Mouse (Mus musculus) cerebellum, adult 2 months (tissue): ENCODE data around the gene Lrrc45. TPM values are rescaled to one million over a fixed set of nuclear protein-coding genes. Genes with fewer than 3 reads are reported as not detected.
A peak's percentile ranks its signal among the peaks of the same experiment; 100 is the strongest.
"Not testable (repeated sequence)": the region's sequence is repeated elsewhere in the genome, so short reads cannot be mapped to it uniquely, and the experiment has no call there.

ENCODE experiments used
- DNase-seq, 2 experiments: peaks; one replicate each; pipeline ENCODE4 v3.0.0; 2021
- H3K27ac ChIP-seq: fragments of 200-500 bp; 2 replicates; pipeline ENCODE4 v1.5.1; 2012; ENCODE audit warnings: low read length, control low read depth, inconsistent platforms; ENCODE audit not compliant: insufficient read depth
- H3K27me3 ChIP-seq: fragments of 200-500 bp; 2 replicates; pipeline ENCODE4 v1.6.1; 2012; ENCODE audit warnings: inconsistent platforms, mild to moderate bottlenecking, low read length, moderate library complexity; ENCODE audit not compliant: control insufficient read depth, insufficient read depth
- H3K4me1 ChIP-seq: fragments of 200-500 bp; 2 replicates; pipeline ENCODE4 v1.6.1; 2011; ENCODE audit warnings: low read length; ENCODE audit not compliant: control insufficient read depth, insufficient read depth
- H3K4me3 ChIP-seq: fragments of 200-500 bp; replicated peaks from 2 replicates; pipeline ENCODE3; 2011; ENCODE audit warnings: mild to moderate bottlenecking, low read depth, low read length, control low read depth; ENCODE audit not compliant: insufficient read depth
- CTCF ChIP-seq: fragments of 200-500 bp; IDR thresholded peaks from 2 replicates; pipeline ENCODE4 v1.5.1; 2011; ENCODE audit warnings: low read depth, mild to moderate bottlenecking, control low read depth, low read length, moderate library complexity, borderline replicate concordance; ENCODE audit not compliant: insufficient read depth
- POLR2A ChIP-seq: fragments of 200-500 bp; IDR thresholded peaks from 2 replicates; pipeline ENCODE4 v1.6.1; 2011; ENCODE audit warnings: low read length, control low read depth, borderline replicate concordance; ENCODE audit not compliant: insufficient read depth
- WGBS: fragments of 180-500 bp; shearing (Covaris S2); methylation state at CpG from one replicate; pipeline ENCODE4 v1.1.7; 2018; 5-methylcytosine and 5-hydroxymethylcytosine counted together
- polyA plus RNA-seq: library from polyadenylated mRNA; depleted of rRNA; stranded (reverse); fragments of >200 nt; gene quantifications from 2 replicates; pipeline ENCODE4 v1.2.3, GENCODE M21; 2012; rRNA removed

Lrrc45 gene
- 86.6 and 96.0 TPM in 2 replicates for polyA plus RNA-seq

GRCm38 (mm10) chr11:120713580-120714518 lies at the start of gene Lrrc45, which contains the start of gene Cenpx:
Gene Lrrc45 (plus strand): TSS chr11:120713925.
Gene Cenpx (minus strand): TSS chr11:120713738.
- Histone ChIP-seq H3K27ac (no peak within 1 kb of the TSS), H3K4me1 (peaks cover 12% of the 10 kb centered on the region), H3K27me3 (no peaks in the 10 kb centered on the region), H3K4me3 (peak within 1 kb of the TSS; percentile 80)
- peak; percentile 97 to 99 for DNase-seq
- 1% methylated on average over 53 of the region's 53 CpGs for WGBS
- peak; percentile 40; the same call in 1 of the 2 replicates for TF ChIP-seq POLR2A
- TF ChIP-seq CTCF: no peak

- no peak for DNase-seq
- Histone ChIP-seq H3K27ac (no peak overlapping the region), H3K4me3 (no peak overlapping the region), H3K4me1 (no peaks in the 10 kb centered on the region), H3K27me3 (peaks cover 6% of the 10 kb centered on the region; the same call in 1 of the 2 replicates)
- TF ChIP-seq POLR2A: no peak
- TF ChIP-seq CTCF: no peak
- 41% methylated on average over 3 of the region's 3 CpGs for WGBS
Observed at GRCm38 (mm10) chr11:120665406-120665805, 48.3 kb upstream of the Lrrc45 start.

DNA sequence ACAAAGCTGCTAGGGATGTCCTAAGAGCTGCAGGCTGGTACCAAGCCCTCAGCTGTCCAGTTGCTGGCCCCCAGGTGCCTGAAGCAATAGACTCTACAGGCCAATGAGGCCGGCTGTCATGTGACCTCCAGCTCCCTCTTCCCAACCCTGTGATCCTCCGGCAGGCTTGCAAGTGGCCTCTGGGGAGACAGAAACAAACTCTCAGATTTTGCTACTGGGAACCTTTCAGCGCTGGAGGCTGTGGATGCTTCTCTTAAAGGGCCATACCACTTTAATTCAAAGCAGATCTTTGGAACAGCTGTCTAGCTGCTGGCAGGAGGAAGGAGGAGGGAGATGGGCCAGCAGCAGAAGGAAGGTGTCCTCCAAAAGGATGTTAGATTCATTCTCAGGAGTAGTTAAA lies 47.1 kb upstream of the Lrrc45 start:
- 28% methylated on average over 3 of the region's 3 CpGs for WGBS
- H3K4me1 ChIP-seq: no peaks in the 10 kb centered on the region
- no peaks in the 10 kb centered on the region for H3K27me3 ChIP-seq
- no peak overlapping the region for H3K4me3 ChIP-seq
- TF ChIP-seq POLR2A: no peak
- no peak for TF ChIP-seq CTCF
- DNase-seq: no peak
- no peak overlapping the region for H3K27ac ChIP-seq

DNA sequence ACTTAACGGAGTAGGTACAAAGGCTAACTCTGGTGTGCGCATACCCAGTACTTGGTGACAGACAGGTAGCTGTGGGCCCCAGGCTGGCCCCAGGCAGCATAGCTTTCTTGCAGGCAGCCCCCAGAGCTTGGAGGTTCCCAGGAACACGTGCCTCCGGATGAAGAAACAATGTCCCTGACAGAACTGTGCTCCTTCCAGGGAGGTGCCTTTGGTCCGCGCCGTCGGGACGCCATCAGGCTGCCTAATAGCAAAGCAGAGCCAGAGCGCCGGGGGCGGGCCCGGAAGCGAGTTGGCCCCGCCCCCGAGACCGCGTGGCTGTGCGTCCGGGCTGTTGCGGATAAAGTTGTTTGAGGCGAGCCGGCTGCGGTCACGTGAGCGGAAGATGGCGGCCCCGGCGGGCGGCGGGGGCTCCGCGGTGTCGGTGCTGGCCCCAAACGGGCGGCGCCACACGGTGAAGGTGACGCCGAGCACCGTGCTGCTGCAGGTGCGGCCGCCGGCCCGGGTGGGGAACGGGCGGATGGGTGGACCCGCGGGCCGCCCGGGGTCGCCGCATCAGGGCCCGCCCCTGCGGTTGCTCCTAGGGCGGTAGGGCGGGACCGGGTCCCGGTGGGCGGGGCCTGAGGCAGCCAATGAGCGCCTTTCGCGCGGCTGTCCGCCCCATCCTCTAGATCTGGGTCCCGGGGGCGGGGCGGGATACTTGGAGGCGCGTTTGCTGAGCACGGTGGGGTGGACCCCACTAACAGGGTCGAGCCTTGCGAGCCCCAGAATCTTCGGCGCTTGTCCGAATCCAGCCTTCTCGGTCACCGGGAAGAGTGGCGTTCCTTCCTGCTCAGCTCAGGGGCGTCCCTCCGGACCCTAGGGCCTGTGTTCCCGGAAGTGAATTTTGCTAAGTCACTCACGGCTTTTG lies 40.8 kb upstream of the Lrrc45 start, which contains the start of gene Aspscr1:
TSS of gene Aspscr1 (plus strand) at position 287 of the 907 bp plus-strand sequence.
- DNase-seq: peak; percentile 91 to 92
- Histone ChIP-seq H3K4me3 (peak within 1 kb of the TSS; percentile 91), H3K27ac (peak within 1 kb of the TSS; percentile 41; the same call in 1 of the 2 replicates), H3K27me3 (no peaks in the 10 kb centered on the region), H3K4me1 (no peaks in the 10 kb centered on the region)
- 1% methylated on average over 81 of the region's 83 CpGs for WGBS
- TF ChIP-seq CTCF: no peak
- TF ChIP-seq POLR2A: peak; percentile 31; the same call in 1 of the 2 replicates

GRCm38 (mm10) chr11:120673594-120674122 lies 40.1 kb upstream of the Lrrc45 start:
- Histone ChIP-seq H3K27ac (peak overlapping the region; percentile 41; the same call in 1 of the 2 replicates), H3K4me3 (peak overlapping the region; percentile 91), H3K4me1 (no peaks in the 10 kb centered on the region), H3K27me3 (no peaks in the 10 kb centered on the region)
- no peak for DNase-seq
- 41% methylated on average over 12 of the region's 12 CpGs for WGBS
- no peak for TF ChIP-seq POLR2A
- TF ChIP-seq CTCF: no peak

- 91% methylated on average over 5 of the region's 5 CpGs for WGBS
- H3K27me3 ChIP-seq, H3K27ac ChIP-seq, DNase-seq, H3K4me1 ChIP-seq, H3K4me3 ChIP-seq: not testable (repeated sequence)
Observed at GRCm38 (mm10) chr11:120675875-120676274, 37.9 kb upstream of the Lrrc45 start.

DNA sequence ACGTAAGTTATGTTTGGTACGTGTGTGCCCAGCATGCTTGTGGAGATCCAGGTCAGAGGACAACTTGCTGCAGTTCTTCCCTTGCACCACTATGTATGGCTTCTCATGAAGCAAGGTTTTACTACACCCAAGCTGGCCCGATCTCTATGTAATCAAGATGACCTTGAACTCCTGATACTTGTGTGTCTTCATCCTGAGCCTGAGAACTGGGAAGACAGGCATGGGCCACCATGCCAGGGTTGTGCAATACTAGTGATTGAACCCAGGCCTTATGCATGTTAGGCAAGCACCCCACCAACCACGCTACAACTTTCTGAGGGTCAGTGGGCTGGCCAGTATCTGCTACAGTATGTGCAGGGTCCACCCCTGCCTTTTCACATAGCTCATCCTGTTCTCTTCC lies 36.8 kb upstream of the Lrrc45 start:
- Histone ChIP-seq H3K4me1 (no peaks in the 10 kb centered on the region), H3K27ac (no peak overlapping the region; the same call in 1 of the 2 replicates), H3K27me3 (no peaks in the 10 kb centered on the region), H3K4me3 (no peak overlapping the region)
- no peak for DNase-seq
- TF ChIP-seq CTCF (no peak), POLR2A (no peak)
- WGBS: 94% methylated on average over 4 of the region's 4 CpGs
